Mouse (Mus musculus) myocyte (in vitro differentiated cells): ENCODE results near the gene Dync1li1.

Experiments
- CEBPB ChIP-seq: IDR thresholded peaks from 2 replicates; pipeline ENCODE4 v1.6.1; 2011; ENCODE audit warnings: mild to moderate bottlenecking, moderate library complexity; ENCODE audit not compliant: poor library complexity, insufficient read depth, severe bottlenecking
- E2F4 ChIP-seq: IDR thresholded peaks from one replicate; pipeline ENCODE4 v1.6.1; 2011; ENCODE audit warnings: mild to moderate bottlenecking, control low read depth, moderate library complexity; ENCODE audit not compliant: insufficient read depth
- MAX ChIP-seq: IDR thresholded peaks from one replicate; pipeline ENCODE4 v1.6.1; 2011; ENCODE audit warnings: low read depth, mild to moderate bottlenecking, control low read depth
- MYOD1 ChIP-seq, 3 experiments: IDR thresholded peaks; one replicate each; pipeline ENCODE4 v1.6.1; 2011; ENCODE audit warnings: control low read depth in 2 of 3, low read depth in 2 of 3, mild to moderate bottlenecking in 2 of 3, moderate library complexity in 1 of 3; ENCODE audit not compliant: insufficient read length in 2 of 3, control insufficient read depth in 1 of 3
- MYOG ChIP-seq, 3 experiments: IDR thresholded peaks; one replicate each; pipeline ENCODE4 v1.6.1; 2011; ENCODE audit warnings: control low read depth in 2 of 3, low read depth in 2 of 3, mild to moderate bottlenecking in 2 of 3; ENCODE audit not compliant: insufficient read length in 2 of 3, control insufficient read depth in 1 of 3, insufficient read depth in 1 of 3
- POLR2A ChIP-seq: IDR thresholded peaks from one replicate; pipeline ENCODE4 v1.6.1; 2011; ENCODE audit warnings: low read depth, mild to moderate bottlenecking, control low read depth, moderate library complexity; ENCODE audit not compliant: insufficient read length
- POLR2AphosphoS2 ChIP-seq: IDR thresholded peaks from one replicate; pipeline ENCODE4 v1.6.1; 2011; ENCODE audit warnings: low read depth, control low read depth; ENCODE audit not compliant: insufficient read length
- REST ChIP-seq: IDR thresholded peaks from one replicate; pipeline ENCODE4 v1.6.1; 2011; ENCODE audit warnings: mild to moderate bottlenecking, control low read depth, moderate library complexity; ENCODE audit not compliant: insufficient read depth, insufficient read length
- SRF ChIP-seq: IDR thresholded peaks from one replicate; pipeline ENCODE4 v1.6.1; 2011; ENCODE audit warnings: low read depth; ENCODE audit not compliant: control insufficient read depth, insufficient read length
- TCF12 ChIP-seq: IDR thresholded peaks from one replicate; pipeline ENCODE4 v1.6.1; 2011; ENCODE audit warnings: mild to moderate bottlenecking, control low read depth; ENCODE audit not compliant: poor library complexity, insufficient read depth, severe bottlenecking
- TCF3 ChIP-seq: IDR thresholded peaks from one replicate; pipeline ENCODE4 v1.6.1; 2011; ENCODE audit warnings: low read depth, control low read depth; ENCODE audit not compliant: insufficient read length
- USF1 ChIP-seq: IDR thresholded peaks from one replicate; pipeline ENCODE4 v1.6.1; 2011; ENCODE audit warnings: low read depth, mild to moderate bottlenecking, control low read depth, moderate library complexity

DNA sequence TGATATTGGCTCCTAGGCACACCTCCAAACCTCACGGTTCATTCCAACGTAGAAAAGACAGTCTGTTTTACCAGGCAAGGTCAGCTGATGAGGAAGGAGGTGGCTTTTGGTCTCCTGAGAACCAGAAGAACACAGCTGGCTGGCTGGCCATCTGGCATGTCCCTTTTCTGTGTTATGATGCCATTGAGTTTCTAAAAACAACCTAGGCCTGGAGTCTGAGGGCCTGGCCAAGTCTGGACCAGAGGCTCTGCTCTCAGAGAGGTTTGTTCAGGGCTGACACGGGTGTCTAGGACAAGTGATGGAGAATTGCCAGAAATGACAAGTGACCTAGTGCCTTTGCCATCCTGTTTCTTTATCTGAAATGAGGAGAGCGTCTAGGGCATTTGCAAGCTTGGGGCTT, 20.5 kb upstream of the Dync1li1 start:
- TF ChIP-seq POLR2A (no peak), TCF12 (no peak), MYOG (IDR thresholded peaks at IDR 0.05; ENCODE audit: control insufficient read depth in 1 of 3, insufficient read depth in 1 of 3, insufficient read length in 2 of 3, low read depth in 2 of 3) (peak in 2 of 3 experiments; percentile 6 to 78), POLR2AphosphoS2 (no peak), E2F4 (no peak), MAX (no peak), SRF (no peak), MYOD1 (IDR thresholded peaks at IDR 0.05; ENCODE audit: control insufficient read depth in 1 of 3, insufficient read length in 2 of 3, low read depth in 2 of 3) (peak in 1 of 3 experiments; percentile 49), USF1 (no peak), REST (no peak), TCF3 (no peak), CEBPB (no peak)
